Mouse (Mus musculus): ENCODE data around the gene Gm11096. TPM values are rescaled to one million over a fixed set of nuclear protein-coding genes. Genes with fewer than 3 reads are reported as not detected.

Gm11096 gene
- polyA plus RNA-seq, 1 experiment from 2014 or later, result not detected

DNA sequence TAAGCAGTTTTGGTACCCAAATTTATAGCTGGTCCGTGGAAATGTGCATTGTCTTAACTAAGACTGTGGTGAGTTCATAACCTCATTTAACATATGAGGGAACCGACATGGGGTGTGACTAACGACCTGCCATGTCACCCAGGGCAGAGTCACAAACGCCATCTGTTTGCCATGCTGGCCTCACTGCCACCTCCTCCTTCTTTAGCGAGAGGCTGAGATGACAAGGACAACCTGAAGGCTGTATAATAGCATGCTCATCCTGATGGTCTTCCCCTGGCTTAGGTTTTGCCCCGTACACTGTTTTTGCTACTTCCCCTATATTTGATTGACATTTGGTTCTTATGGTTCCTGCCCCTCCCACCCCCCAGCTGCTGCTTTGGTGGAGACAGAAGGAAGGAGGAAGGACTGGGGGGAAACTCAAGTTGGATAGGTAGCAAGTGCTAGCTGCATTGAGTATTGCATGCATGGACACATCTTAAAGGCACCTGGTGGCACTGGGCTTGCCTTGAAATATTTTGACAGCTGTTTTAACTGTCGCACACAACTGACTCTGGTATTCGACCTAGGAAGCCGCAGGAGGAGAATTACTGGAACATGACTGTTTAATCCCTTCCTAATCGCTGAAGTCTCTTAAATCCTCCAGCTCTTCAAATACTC is 17.2 kb upstream of the Gm11096 start:
- WGBS, result 49% methylated on average over 10 of the region's 10 CpGs

DNA sequence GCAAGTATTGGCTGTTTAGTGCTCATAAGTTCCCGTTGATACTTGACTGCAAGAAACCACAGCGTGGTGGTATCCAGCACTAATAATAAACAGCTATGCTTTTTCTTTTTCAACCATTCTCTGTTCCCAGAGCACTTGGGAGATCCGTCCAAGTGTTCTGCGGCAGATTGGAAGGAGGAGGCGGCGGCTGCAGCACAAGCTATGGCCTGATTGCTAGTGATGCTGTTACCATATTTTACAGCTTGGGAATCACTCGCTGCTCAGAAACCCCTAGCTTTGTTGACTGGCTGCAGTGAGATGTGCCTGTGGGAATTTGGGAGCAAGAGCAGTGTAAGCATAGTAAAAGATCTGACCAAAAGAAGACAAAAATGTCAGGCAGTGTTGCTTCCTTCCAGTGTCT is 14.3 kb upstream of the Gm11096 start:
- Histone ChIP-seq H3K4me3 (ENCODE audit: low read depth, low read length) (no peak overlapping the region), H3K9ac (ENCODE audit: low read length) (no peak overlapping the region), H3K27me3 (ENCODE audit: control insufficient read depth, insufficient read depth, low read length) (no peaks in the 10 kb centered on the region), H3K27ac (replicated peaks) (no peak overlapping the region), H3K9me3 (ENCODE audit: control insufficient read depth, low read length) (no peaks in the 10 kb centered on the region), H3K4me1 (replicated peaks; ENCODE audit: control insufficient read depth, insufficient read depth) (no peaks in the 10 kb centered on the region), H3K36me3 (ENCODE audit: control insufficient read depth, insufficient read depth, low read length) (0 out of 2 replicates have a peak, but pooled peaks cover 2% of the 10 kb centered on the region), H3K4me2 (replicated peaks; ENCODE audit: low read depth) (no peak overlapping the region)
- no peak for TF ChIP-seq EP300 (optimal IDR thresholded peaks at IDR 0.05)
- no peak for TF ChIP-seq CTCF (IDR thresholded peaks at IDR 0.05; ENCODE audit: low read depth)
- 84% methylated on average over 7 of the region's 7 CpGs for WGBS
- DNase-seq (ENCODE audit: low spot score) (no peak), ATAC-seq (ENCODE audit: low FRiP score, low TSS enrichment) (no peak)

More for the DNA sequence above, 17.2 kb upstream of the Gm11096 start:
- DNase-seq (ENCODE audit: low spot score), result no peak
- TF ChIP-seq CTCF (IDR thresholded peaks at IDR 0.05; ENCODE audit: low read depth) (no peak), EP300 (optimal IDR thresholded peaks at IDR 0.05) (no peak)
- H3K36me3 ChIP-seq (ENCODE audit: control insufficient read depth, insufficient read depth, low read length), result 0 out of 2 replicates have a peak, but pooled peaks cover 2% of the 10 kb centered on the region
- no peak overlapping the region for H3K9ac ChIP-seq (ENCODE audit: low read length)
- no peak overlapping the region for H3K4me3 ChIP-seq (ENCODE audit: low read depth, low read length)
- H3K27me3 ChIP-seq (ENCODE audit: control insufficient read depth, insufficient read depth, low read length), result no peaks in the 10 kb centered on the region
- ATAC-seq (ENCODE audit: low FRiP score, low TSS enrichment), result no peak
- no peak overlapping the region for H3K4me2 ChIP-seq (replicated peaks; ENCODE audit: low read depth)
- no peak overlapping the region for H3K27ac ChIP-seq (replicated peaks)
- no peaks in the 10 kb centered on the region for H3K9me3 ChIP-seq (ENCODE audit: control insufficient read depth, low read length)
- H3K4me1 ChIP-seq (replicated peaks; ENCODE audit: control insufficient read depth, insufficient read depth), result no peaks in the 10 kb centered on the region

DNA sequence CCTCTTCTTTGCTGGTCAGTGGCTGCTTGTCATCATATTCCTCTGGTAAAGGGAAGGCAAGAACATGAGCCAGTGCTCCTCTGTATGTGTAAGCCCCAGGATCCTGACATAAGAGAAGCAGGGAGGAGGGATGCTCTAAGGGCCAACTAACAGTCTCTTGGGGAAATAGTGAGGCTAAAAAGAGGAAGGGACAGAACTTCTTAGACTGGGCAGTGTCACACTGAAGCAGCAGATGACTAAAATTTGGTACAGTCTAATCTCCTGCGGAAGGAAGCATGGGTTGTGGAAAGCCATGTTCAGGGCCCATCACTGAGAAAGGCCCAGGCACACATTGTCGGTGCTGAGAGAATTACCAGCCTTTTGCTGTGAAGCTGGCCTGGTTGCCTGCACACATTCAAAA is 8.8 kb upstream of the Gm11096 start:
- no peak for TF ChIP-seq CTCF (IDR thresholded peaks at IDR 0.05; ENCODE audit: low read depth)
- no peak for TF ChIP-seq EP300 (optimal IDR thresholded peaks at IDR 0.05)
- H3K4me3 ChIP-seq (ENCODE audit: low read depth, low read length), result no peak overlapping the region
- WGBS, result 89% methylated on average over 2 of the region's 2 CpGs
- H3K9ac ChIP-seq (ENCODE audit: low read length), result no peak overlapping the region
- H3K27ac ChIP-seq (replicated peaks), result no peak overlapping the region
- no peaks in the 10 kb centered on the region for H3K4me1 ChIP-seq (replicated peaks; ENCODE audit: control insufficient read depth, insufficient read depth)
- no peaks in the 10 kb centered on the region for H3K27me3 ChIP-seq (ENCODE audit: control insufficient read depth, insufficient read depth, low read length)
- DNase-seq (ENCODE audit: low spot score), result no peak
- no peaks in the 10 kb centered on the region for H3K9me3 ChIP-seq (ENCODE audit: control insufficient read depth, low read length)
- ATAC-seq (ENCODE audit: low FRiP score, low TSS enrichment), result no peak
- H3K4me2 ChIP-seq (replicated peaks; ENCODE audit: low read depth), result no peak overlapping the region
- no peaks in the 10 kb centered on the region for H3K36me3 ChIP-seq (ENCODE audit: control insufficient read depth, insufficient read depth, low read length)

DNA sequence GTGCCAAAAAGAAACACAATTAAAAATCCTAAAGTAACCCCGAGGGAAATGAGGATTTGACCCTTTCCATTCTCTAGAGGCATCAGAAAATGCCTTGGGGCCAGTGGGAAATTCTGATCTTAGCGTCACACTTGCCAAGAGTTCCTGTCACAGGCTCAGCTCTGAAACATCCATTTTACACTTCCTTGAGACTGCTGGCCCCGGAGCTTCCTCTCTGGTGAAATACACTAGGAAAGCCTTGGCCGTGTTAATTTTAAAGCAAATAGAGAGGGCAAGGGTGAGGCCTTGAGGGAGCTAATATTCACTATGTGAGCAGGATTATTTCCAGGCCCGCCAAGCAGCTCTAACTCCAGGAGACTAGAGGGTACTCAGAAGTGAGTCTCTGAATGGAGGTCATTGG is 8.4 kb upstream of the Gm11096 start:
- 36% methylated on average over 5 of the region's 5 CpGs for WGBS
- DNase-seq (ENCODE audit: low spot score), result no peak

DNA sequence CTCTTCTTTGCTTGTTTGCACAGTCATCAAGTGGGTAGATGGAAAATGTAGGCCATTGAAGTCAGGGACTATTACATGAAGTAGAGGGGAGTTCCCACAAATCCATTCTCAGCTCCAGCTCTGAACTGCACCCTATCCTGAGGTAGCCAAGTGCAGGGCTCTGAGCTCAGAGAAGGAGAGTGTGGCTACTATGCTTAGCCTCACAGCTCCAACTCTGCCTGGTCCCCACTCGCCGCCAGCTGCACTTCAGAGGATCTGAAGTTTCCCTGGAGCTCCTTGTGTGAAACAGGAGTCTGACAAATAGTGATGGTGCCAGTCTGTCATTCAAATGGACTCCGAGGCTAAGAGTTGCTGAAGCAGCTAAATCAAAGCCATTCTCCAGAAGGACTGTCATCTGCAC is 13.7 kb downstream of the Gm11096 start:
- no peak overlapping the region for H3K27ac ChIP-seq (replicated peaks)
- no peaks in the 10 kb centered on the region for H3K36me3 ChIP-seq (ENCODE audit: control insufficient read depth, insufficient read depth, low read length)
- ATAC-seq (ENCODE audit: low FRiP score, low TSS enrichment) (no peak), DNase-seq (ENCODE audit: low spot score) (no peak)
- no peak for TF ChIP-seq CTCF (IDR thresholded peaks at IDR 0.05; ENCODE audit: low read depth)
- TF ChIP-seq EP300 (optimal IDR thresholded peaks at IDR 0.05), result no peak
- H3K4me2 ChIP-seq (replicated peaks; ENCODE audit: low read depth), result no peak overlapping the region
- 73% methylated on average over 3 of the region's 3 CpGs for WGBS
- no peaks in the 10 kb centered on the region for H3K9me3 ChIP-seq (ENCODE audit: control insufficient read depth, low read length)
- H3K27me3 ChIP-seq (ENCODE audit: control insufficient read depth, insufficient read depth, low read length), result no peaks in the 10 kb centered on the region
- H3K4me3 ChIP-seq (ENCODE audit: low read depth, low read length), result no peak overlapping the region
- no peaks in the 10 kb centered on the region for H3K4me1 ChIP-seq (replicated peaks; ENCODE audit: control insufficient read depth, insufficient read depth)
- H3K9ac ChIP-seq (ENCODE audit: low read length), result no peak overlapping the region

More for the DNA sequence above, 8.4 kb upstream of the Gm11096 start:
- Histone ChIP-seq H3K9me3 (ENCODE audit: control insufficient read depth, low read length) (no peaks in the 10 kb centered on the region), H3K4me3 (ENCODE audit: low read depth, low read length) (no peak overlapping the region), H3K27me3 (ENCODE audit: control insufficient read depth, insufficient read depth, low read length) (no peaks in the 10 kb centered on the region), H3K9ac (ENCODE audit: low read length) (no peak overlapping the region), H3K36me3 (ENCODE audit: control insufficient read depth, insufficient read depth, low read length) (no peaks in the 10 kb centered on the region), H3K4me1 (replicated peaks; ENCODE audit: control insufficient read depth, insufficient read depth) (no peaks in the 10 kb centered on the region), H3K4me2 (replicated peaks; ENCODE audit: low read depth) (no peak overlapping the region), H3K27ac (replicated peaks) (no peak overlapping the region)
- TF ChIP-seq EP300 (optimal IDR thresholded peaks at IDR 0.05) (no peak), CTCF (IDR thresholded peaks at IDR 0.05; ENCODE audit: low read depth) (no peak)
- no peak for ATAC-seq (ENCODE audit: low FRiP score, low TSS enrichment)

DNA sequence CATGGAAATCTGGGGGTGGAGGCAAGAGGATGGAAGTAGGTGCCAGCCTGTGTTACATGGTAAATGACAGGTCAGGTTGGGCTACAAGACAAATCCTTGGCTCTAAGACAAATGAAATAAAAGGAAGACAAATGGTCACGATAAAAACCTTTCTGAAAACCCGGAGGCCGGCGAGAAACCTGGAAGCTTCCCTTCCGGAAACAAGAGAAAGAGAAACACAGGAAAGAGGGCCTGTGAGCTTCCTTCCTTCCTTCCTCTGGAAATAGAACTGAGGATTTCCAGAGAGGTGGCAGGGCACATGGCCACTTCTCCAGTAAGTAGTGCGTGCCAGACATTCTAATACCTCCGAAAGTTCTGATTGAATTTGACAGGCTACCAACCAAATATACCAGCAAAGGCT is 14.4 kb downstream of the Gm11096 start:
- DNase-seq (ENCODE audit: low spot score) (no peak), ATAC-seq (ENCODE audit: low FRiP score, low TSS enrichment) (no peak)
- Histone ChIP-seq H3K4me1 (replicated peaks; ENCODE audit: control insufficient read depth, insufficient read depth) (no peaks in the 10 kb centered on the region), H3K9ac (ENCODE audit: low read length) (no peak overlapping the region), H3K36me3 (ENCODE audit: control insufficient read depth, insufficient read depth, low read length) (no peaks in the 10 kb centered on the region), H3K4me2 (replicated peaks; ENCODE audit: low read depth) (no peak overlapping the region), H3K9me3 (ENCODE audit: control insufficient read depth, low read length) (no peaks in the 10 kb centered on the region), H3K27me3 (ENCODE audit: control insufficient read depth, insufficient read depth, low read length) (no peaks in the 10 kb centered on the region), H3K4me3 (ENCODE audit: low read depth, low read length) (no peak overlapping the region), H3K27ac (replicated peaks) (no peak overlapping the region)
- no peak for TF ChIP-seq EP300 (optimal IDR thresholded peaks at IDR 0.05)
- TF ChIP-seq CTCF (IDR thresholded peaks at IDR 0.05; ENCODE audit: low read depth), result no peak
- 71% methylated on average over 7 of the region's 7 CpGs for WGBS

All from stomach, postnatal 0 days (tissue).